Mouse (Mus musculus) granulocyte monocyte progenitor cell, adult 5-6 weeks (primary cell): ENCODE data around the gene Col8a1. TPM values are rescaled to one million over a fixed set of nuclear protein-coding genes. Genes with fewer than 3 reads are reported as not detected.

Experiments used
- ATAC-seq: replicated peaks from 2 replicates; pipeline ENCODE4 v1.8.0; 2016; ENCODE audit warnings: mild to moderate bottlenecking, moderate TSS enrichment, inconsistent platforms; ENCODE audit not compliant: poor library complexity, severe bottlenecking
- total RNA-seq, 2 experiments: library from RNA; stranded (forward) in 1 of 2; stranded (reverse) in 1 of 2; fragments of 200-712, 200-1000 nt in 1 of 2; fragments of >200 nt in 1 of 2; fragmentation: Nextera tagmentation in 1 of 2; gene quantifications; 2 replicates each; pipeline ENCODE4 v1.2.3; 2014 to 2017

Gene Col8a1
- total RNA-seq, 2 experiments from 2014 or later, result not detected

DNA sequence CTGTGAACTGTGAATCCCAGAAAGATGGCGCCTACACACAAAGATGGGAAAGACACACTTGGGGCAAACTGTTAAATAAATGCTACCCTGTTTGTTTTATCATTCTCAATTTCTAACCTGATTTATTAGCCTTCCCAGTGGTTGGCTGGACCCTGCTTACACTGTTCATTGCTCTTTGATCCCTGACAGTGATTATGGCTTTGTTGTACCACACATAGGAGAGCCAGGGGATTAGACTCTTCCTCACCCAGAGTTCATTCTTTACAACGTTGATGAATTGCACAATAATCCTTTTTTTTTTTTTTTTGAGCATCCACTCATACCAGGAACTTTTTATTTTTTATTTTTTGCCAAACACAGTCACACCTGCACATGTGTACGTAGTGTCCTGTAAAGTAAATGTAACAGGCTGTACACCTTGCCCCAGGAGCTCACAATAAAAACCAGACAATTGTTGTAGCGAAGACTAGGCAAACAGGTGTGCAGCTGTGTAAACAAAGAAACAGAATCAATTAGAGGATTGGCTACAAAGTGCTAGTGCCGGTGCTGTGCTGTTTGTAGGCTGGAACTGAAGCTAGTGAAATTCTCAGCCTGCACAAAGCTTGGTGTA lies 68.6 kb downstream of the Col8a1 start:
- ATAC-seq, result no peak

DNA sequence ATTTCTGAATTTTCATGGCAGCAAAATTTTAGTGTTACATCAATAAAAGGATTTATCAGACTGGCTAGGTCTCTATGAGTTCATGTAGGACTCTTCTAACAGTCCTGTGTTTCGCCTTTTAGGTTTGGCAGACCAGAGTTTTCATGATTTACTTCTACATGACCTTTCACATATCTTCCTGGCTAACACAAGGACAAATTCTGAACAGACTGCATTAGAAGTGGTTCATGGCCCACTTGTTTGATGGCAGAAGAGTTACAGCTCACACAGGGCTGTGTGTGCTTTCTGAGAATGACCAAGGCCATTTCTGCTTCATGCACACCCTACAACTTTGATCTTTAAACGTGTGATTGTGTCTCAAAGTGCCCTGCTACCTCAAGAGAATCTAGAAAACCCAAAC lies 82.3 kb downstream of the Col8a1 start:
- no peak for ATAC-seq

DNA sequence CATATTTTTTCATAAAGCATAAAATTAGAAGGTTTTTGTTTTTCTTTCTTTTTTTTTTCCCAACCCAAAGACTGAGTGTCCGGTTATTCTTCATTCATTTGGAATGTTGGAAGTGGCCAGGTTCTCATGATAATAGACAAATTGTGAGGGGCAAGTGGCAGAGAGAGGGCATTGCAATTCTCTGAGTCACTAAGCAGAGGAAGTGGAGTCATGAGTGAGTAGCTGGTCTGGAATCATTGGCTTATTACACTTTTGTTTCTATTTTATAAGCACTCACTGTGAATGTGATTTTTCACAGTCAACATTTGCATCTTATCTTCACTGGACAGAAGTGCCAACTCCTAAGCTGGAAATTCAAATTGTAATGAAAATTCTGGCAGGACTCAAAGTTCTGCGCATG lies 82.9 kb downstream of the Col8a1 start:
- ATAC-seq, result no peak

DNA sequence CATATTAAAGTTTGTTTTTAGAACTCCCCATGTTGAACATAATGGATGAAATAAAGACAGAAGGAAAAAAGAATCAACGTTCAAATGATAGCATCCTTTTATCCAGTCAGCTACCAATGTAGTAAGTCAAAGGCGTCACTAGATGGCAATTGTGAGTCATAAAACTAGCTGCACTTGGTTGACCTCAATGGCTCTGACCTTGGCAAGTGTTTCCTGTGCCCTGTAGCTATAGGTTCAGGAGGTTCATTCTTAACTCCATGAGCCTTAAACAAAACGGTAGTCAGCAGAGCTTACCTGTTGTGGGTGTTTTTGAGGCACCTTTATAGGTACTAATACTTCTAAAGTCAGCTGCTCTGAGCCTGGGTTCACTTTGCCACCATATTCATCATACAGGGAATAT lies 85.2 kb downstream of the Col8a1 start:
- peak; percentile 66 for ATAC-seq

DNA sequence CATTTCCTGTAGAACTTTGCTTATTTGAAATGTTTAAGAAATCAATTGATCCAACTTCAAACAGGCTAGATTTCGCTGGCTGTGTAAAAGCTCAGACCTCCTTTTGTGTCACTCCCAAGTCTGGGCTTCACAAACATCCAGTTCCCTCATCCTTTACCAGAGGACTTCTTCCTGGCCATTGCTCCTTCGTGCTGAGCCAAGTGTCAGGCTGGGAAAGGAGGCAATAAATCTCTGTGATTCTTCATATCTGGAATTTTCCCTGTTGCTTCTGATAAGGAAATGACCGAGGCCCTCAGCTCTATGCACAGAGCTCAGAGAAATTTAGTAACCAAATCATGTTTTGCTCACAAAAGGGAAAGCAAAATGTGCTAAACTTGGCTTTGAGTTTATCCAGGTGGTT lies 91.9 kb downstream of the Col8a1 start:
- no peak for ATAC-seq

DNA sequence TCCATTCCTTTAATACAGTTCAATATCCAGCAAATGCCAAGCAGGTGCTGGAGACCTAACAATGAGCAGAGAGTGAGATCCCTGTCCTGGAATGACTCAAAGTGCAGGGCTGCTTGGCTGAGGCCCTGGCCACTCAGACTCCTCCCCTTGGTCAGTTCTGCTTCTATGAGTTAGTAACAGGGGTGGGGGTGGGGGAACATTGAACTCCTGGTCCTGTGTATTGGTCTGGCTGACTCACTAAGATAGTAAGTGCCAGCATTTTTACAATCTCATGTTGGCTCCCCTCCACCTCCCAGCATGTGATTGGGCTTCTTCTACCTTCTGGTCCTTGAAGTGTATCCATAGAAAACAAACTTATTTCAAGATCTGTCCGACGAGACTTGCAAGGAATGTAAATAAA lies 104.6 kb downstream of the Col8a1 start:
- ATAC-seq, result no peak

DNA sequence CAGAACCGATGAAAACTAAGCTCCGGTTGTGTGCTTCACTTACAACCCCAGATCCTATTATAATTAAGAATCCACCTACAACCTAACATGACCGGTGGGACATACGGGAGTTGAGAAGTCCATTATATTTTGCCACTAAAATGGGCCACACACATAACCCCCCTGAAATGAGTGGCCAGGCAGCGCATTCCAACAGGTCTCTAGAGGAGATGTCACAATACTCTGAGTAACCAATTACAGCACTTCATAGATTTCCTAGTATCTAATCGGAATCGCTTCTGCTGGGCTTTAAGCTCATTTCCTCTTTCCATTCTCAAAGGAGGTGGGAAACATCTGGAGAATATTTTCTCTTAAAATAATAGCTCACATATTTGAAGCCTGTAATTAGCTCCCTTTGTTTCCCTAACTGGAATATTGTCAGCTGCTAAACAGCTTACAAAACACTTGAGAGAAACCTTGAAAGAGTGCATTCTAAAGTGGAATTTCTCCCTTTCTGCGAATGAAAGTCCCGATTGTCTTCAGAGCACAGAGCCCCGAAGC lies 113.1 kb downstream of the Col8a1 start:
- peak; percentile 53 for ATAC-seq

DNA sequence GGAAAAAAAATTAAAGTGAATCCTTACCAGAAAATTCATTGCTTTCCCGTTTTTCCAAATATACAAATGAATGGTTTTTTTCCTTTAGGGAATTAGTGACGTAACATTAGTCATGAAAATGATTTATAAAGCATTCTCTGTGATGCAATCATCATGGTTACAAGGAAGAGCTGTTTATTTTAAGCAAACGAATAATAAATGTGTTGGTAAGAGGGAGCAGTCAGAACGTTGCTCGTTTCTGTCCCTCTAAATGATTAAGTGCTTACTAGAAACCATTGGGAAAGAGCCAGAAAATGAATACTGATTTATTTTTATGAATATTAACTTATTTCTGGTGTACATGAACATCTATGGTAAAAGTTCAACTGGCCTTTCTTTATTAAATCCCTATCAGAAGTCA lies 119.8 kb downstream of the Col8a1 start:
- no peak for ATAC-seq

DNA sequence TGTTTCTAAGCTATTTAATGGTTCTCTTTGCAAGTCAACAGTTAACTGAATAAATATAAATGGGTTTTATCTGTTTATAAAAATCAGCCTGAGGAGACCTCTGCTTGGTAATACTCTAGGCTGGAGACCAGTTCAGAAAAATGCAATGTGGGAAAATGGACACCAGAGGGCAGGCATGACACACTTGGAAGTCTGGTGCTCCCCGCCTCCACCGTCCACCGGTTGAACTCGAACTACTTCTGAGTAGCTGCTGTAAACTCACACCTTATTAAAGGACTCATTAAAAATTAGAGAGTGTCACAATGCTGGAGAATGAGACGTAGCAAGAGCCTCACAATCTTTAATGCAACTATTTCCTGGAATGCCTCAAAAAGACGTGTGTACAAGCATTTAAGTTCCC lies 120.3 kb downstream of the Col8a1 start:
- peak; percentile 92 for ATAC-seq

DNA sequence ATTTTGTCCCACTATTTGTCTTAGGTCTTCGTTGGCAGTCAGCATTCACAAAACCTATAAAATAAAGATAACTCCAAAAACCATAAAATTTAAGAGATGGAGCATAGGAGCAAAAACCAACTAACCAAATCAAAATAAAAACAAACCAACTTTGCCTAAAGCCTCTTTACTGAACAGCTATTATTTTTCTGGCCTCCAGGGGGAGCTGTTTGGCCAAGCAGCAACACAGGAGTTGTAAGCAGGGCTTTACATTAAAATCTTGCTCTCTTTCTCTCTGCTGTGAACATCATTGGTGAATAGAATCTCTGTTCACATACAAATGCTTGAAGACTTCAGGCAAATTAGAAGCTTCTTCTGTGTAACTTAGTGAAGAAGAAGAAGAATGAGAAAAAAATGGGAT lies 142.8 kb downstream of the Col8a1 start:
- ATAC-seq, result peak; percentile 64

DNA sequence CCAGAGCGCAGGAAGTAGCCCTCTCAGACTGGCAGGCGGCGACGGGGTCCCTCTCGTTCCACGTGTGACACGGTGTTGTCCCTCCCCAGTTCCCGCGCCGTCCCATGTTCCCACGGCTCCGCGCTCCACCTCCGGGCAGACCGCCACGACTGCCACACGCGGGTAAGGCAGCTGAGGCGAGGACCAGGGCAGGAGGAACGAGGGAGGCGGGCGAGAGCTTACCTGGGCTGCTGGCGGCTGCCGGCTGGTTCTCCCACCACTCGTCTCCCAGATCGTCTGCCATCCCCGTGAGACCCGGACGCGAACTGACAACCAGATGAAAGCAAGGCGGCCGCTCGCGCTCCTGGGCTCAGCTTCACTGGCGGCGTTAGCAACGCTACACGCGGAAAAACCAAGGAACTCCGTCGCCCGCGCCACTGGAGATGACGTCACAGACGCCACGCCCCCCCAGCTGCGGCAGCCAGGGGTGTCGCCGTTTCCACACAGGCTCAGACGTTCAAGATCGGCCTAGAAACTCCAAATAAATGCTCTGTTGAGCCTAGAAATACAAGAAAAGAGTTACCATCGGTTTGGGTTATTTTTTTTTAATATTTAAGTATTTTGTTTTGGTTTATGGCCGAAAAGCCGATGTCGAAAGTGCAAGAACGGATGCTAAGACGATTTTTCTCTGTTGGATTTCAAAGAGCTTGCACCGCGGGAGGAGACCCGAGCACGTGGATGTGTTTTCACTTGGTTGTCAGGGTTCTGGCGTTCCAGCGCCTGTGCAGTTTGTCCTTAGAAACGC lies 147.9 kb downstream of the Col8a1 start, which contains the start of gene Cmss1:
Cmss1 (minus strand) TSS at position 421 of the 784 bp plus-strand sequence.
- ATAC-seq, result peak; percentile 90

DNA sequence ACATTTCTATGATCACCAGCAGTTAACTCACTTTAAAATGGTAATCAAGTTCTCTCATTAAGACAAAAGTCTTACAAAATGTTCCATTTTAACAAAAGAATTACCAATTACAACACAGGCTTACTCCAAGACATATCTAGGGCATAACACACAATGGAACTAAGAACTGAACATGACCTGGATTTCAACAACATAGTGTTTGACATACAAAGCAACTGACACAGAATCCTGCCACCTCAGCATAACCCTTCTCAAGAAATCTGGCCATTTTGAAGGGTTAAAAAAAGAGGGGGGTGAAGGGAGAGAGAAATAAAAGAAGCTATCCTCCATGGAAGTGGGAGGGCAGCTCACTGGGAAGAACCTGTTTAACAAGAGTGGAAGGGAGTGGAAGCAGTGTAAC lies 153.5 kb downstream of the Col8a1 start:
- no peak for ATAC-seq

DNA sequence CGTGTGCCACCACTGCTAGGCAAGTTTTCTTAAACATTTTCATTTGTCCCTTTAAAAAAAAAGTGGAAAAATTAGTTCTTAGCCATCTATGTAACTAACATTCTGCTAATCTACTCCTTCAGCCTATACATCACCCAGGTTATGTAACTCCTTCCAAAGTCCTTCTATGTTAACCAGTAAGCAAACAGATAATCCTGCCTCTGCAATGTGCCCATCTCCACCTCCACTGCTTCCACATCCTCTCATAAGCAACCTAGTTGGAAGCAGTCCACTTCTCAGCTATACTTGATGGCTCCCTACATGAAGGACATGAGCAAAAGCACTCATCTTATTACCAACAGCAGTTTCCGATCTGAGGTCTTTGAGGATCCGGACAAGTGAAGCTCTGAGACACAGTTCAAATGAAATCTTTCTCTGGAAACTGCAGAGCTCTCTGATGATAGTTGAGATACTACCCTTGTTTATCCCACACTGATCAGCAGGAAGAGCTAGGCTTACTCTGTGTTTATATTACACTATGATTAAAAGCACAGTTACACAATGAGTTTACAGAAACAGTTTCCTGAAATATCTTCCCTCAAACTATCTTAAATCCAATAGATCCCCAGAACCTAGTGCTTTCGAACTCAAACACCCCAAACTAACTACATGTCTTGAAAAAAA lies 157.1 kb downstream of the Col8a1 start:
- no peak for ATAC-seq

DNA sequence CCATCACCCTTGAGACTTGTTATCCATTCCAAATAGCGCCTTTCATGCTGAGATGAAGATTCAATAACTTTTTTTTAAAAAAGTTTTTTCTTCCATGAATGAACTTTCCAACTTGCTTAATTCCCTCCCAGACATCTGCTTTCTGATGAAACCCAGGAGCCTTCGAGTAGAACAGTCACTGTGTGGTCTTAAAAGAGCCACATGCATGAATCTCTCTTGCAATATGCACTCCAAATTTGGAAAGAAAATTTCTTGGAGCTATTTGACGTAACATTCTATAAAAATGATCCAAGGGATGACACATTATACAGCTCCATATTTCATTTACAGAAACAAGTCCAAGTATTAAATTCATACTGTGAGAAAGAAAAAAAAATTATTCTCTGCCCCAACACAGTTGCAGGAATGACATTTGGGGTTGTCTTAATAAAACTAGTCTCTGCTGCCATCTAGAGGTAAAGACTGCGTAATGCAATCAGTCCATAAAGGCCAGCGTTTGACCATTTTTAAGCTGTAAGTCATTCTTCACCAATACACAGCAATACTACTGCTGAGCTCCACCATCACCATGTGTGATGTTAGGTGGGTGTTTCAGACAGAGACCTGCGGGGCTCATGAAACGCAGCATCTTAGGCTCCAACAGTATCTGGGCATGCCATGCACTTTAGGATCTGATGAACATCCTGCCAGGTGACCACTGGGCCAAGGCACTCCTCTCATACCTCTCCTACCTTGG lies 160.9 kb downstream of the Col8a1 start:
- ATAC-seq, result peak; percentile 96

DNA sequence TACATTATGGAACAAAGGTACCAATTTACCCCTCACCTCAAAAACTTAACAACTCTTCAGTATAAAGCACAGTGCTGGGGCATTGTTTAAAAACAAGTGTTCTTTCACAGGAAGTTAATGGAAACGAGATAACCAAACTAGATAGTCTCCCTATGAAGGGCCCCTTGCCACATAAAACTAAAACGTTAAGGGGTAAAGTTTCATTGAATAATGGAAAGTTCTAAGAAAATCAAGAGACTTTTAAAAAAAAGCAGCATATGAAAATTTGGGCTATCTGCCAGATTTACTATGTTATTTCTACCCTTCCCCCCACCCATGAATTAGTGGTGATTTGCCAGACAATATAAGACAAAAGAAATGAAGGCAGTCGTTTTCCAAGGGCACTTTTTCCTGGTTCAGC lies 169.3 kb downstream of the Col8a1 start:
- no peak for ATAC-seq

DNA sequence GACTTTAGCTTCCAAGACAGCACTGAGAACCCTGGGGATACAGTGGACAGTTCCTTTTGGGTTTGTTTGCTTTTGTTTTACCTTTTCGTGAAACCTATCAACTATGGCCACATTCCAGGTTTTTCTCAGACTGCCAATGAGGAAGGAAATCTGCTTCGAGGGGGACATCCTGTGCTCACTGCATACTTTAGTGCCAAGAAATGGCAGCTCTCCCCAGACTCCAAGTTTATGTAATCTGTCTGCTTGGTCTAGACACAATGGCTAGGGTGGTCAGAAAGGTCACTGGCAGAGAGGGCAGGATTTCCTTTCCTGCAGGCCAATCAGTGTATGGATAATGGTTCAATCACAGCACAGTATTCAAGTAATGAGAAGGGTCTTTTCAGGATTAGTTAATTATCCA lies 172.5 kb downstream of the Col8a1 start:
- ATAC-seq, result no peak

DNA sequence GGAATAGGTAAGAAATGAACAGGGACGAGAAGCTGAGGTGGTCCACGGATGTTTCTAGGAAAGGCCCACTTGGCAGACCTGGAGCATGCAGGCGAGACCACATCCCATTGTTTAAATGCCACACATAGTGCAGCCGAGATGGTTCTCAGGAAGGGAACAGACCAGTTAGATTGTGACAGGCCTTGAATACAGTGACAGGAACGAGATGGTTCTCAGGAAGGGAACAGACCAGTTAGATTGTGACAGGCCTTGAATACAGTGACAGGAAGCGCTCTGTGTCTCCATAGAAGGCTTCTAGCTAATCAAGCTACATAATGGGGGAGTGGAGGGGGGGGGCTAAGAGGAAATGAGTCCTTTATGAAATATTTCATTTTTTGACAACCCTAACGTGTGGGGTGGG lies 174.5 kb downstream of the Col8a1 start:
- peak; percentile 98 for ATAC-seq

DNA sequence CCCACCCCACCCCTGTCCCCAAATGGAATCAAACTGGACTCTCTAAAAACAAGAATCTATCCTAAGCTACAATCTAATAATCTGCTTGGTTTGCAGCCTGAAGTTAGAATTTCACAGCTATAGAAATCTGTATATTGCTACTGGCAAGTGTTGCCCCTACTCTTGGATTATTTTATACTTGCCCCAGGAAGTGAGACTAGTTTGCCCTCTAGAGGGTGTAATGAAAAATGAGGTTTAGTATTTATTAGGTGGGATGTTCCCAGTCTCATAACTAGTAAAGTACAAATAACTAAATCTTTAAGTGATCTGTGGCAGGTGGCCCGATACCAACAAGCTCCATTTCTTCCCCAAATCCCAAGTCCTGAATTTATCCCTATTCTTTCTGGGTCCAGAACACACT lies 177.0 kb downstream of the Col8a1 start:
- ATAC-seq, result no peak

DNA sequence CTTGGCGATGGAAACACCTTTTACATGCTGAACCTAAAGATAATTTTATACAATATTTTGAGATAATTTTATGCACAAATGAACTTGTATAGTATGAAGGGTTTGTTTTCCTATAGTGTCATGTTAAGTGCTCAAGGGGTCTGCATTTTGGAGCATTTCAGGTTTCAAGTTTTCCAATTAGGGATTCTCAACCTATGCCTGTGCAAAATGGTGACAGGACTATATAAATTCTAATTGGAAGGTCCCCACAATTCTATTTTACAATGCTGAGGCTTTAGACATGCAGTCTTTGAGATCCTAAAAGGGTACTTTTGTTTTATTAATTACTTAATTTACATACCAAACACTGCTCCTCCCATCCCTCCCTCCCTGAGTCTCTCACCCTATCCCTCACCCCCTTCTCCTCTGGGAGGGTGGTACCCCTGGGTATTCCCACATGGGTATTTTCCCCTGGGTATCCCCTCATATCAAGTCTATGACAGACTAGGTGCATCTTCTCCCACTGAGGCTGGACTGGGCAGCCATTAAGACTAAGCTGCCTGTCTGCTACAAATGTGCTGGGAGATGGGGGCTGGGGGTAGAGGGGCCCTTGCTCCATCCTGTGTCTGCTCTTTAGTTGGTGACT lies 178.7 kb downstream of the Col8a1 start:
- ATAC-seq, result no peak
